Mouse (Mus musculus): ENCODE data around the gene Kdm6b.
A peak's percentile ranks its signal among the peaks of the same experiment; 100 is the strongest.

Kdm6b gene

GRCm38 (mm10) chr11:69364910-69365309 lies 48.6 kb downstream of the Kdm6b start:
- peak; percentile 96 for DNase-seq (ENCODE audit: low spot score)

- no peak for DNase-seq (ENCODE audit: low spot score)
Measured at GRCm38 (mm10) chr11:69364376-69364775, 49.1 kb downstream of the Kdm6b start.

DNA sequence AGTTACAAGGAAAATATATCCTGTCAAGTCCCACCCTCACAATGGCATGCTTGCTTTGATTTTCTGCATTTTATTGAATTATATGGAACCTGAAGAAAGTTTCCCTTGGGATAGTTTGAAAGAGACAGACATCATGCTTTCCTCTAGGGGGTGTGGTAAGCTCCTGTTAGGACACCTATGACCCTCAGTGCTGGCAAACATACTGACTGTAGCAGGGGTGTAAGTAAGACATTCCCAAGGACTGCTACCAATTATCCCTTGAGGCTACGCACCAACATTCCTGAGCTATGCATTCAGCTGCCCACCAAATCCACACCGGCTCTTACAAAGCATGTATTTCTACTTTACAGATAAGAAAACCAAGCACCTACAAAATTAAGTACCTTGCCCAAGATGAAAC lies 51.0 kb downstream of the Kdm6b start:
- DNase-seq (ENCODE audit: low spot score) = no peak

DNA sequence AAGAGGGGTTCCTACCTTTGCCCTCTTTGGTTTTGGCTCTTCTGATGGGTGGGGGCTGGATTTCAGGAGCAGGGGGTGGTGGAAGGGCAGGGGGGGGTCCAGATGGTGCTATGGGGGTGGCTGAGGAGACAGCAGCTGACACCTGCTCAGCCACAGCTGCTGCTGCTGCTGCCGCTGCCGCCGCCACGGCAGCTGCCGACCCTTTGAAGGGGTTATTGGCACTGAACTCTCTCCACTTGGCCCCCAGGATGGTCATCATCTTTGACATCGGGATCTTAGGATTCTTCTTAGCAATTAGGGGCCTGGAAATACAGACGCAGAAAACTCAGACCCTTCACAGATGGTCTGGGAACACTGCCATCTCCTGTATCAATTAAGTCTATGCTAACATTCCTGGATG lies 51.5 kb downstream of the Kdm6b start:
- DNase-seq (ENCODE audit: low spot score) = no peak

- no peak for DNase-seq (ENCODE audit: low spot score)
Measured at GRCm38 (mm10) chr11:69357690-69358089, 55.8 kb downstream of the Kdm6b start.

GRCm38 (mm10) chr11:69356544-69356943 lies 56.9 kb downstream of the Kdm6b start:
- no peak for DNase-seq (ENCODE audit: low spot score)
